Mouse (Mus musculus): ENCODE measurements around the gene Dcst2.

Gene Dcst2

DNA sequence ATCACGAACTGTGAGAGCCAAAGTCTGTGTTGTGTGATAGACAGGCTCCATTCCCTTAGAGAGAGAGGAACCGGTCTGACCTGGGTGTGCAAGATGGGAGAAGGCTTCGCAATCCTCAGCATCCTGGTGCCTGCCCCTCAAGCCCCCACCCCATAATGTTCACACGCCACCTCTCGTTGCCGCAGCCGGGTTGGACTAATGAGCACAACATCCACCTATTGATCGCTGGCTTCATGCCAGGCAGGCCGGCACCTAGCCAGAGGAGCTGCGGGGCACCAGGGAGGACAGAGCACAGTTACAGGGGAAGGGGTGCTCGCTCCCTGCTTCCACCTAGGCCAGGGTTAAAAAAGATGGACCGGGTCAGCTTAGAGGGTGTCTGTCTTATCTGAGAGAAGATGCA is 29.3 kb upstream of the Dcst2 start:
- DNase-seq = no peak

DNA sequence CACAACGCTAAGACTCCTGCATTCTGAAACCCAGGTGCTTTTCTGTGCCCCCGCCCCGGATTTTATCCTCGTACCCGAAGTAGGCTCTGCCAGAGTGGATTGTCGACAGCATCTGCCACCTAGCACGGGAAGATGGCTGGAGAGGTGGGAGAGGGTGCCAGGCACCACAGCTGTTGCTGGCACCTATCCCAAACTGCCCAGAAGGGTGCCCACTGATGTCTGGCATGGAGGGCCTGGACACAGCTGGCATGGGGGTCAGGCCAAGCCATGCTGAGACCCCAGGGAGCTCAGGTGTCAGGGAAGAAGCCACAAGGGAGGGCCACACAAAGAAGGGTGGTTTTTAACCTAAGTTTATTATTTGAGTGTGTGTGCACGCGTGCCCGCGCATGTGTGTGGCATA is 28.7 kb upstream of the Dcst2 start:
- DNase-seq = no peak

DNA sequence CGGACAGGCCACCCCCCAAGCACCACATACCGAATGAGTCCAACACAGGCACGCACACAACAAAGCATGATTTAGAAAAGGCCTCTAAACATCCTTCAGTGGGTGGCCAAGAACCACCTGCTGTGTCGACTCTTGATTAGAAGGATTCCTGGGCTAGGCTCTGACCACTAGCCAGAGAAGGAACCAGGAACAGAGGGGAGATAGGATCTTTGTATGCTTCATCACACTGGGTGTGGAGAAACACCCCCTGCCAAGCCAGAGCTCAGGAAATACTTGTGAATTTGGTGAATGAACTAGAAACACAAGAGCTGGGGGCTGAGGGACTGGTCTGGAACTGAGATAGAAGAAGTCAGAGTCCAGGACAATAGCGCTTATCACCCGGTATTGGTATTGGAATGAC is 25.2 kb upstream of the Dcst2 start:
- no peak for DNase-seq

DNA sequence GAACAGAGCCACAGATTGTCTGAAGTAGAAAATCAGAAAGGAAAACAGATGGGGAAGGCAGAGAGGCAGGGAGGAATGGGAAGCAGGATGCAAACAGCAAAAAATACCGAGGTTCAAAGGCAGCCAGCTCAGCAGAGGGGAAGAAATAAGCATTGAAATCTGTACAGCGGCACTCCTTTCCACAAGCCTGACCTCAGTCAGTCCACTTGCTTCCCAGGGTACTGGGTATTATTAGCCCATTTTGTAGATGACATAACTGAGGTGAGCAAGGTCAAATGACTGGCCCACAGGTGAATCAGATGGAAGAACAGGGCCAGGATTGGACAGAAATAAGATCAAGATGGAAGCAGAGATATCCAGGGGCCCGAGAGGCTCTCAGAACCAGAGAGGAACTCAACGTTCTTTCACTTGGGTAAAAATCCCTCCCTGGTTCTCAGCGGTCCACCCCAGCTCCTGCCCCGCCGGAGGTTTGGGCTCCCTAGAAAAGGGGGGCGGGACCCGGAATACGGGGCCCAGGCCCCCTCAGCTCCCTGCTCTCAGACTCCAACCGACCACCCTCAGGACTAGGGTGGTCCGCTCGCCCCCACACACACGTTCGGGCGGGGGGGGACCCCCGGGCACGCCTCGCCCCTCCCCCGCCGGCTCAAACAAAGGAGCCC is 24.6 kb upstream of the Dcst2 start:
- DNase-seq = no peak

DNA sequence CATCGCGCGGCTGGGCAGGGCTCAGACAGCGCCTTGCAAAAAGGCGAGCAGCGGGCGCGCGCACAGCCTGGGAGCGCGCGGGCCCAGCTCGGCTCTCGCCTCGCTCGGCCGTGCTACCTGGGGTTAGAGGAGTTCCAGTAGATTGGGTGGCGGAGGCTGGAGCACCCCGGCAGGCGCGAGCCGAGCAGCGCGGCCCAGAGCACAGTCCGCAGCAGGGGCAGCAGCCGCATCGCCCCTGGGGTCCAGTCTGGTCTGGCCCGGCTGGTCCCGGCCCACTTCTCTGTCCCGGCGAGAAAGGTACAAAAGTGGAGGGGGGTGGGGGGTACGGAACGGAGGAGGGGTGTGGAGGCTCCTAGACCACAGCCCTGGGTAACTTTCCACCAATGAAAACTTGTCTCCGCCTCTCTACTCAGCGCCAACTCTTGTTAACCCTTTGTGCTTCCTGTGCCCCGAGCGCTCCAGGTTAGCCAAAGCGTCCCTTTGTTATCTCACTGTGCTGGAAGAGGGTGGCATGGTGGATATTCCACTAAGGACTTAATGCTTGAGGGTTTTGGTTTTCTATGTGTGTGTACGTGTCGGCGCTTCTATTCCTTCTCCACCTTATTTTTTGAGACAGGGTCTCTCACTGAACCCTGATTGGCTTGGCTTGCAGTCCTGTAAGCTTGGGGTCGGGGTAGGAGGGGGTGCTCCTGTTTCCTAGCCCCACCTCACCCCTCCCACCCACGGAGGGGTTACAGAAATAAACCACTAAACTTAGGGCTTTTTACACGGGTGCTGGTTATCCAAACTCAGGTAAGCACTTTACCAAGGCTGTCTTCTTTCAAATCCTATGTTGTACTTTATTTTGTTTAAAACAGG is 23.8 kb upstream of the Dcst2 start, which contains the start of gene Efna4:
Gene Efna4 (minus strand): TSS at position 308 of the 858 bp plus-strand sequence.
- DNase-seq = peak; percentile 51 to 59

DNA sequence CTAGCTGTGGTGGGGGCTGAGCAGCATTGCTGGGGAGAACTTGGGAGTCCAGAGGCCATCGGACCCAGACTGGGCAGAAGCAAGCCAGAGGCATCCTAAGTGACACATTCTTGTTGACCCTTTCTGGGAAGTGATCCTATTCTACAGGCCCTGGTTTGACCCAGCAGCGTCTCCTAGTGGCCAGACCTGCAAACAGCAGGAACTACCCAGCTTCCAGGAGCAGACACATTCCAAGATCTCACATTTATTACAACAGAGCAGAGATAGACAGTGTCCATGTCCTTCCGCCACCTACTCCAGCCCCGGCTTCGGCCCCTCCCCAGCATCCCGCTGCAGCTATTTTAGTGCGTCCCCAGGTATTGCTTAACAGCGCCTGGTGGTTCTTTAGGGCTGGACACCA is 22.4 kb upstream of the Dcst2 start:
- peak; percentile 65 to 85 for DNase-seq

DNA sequence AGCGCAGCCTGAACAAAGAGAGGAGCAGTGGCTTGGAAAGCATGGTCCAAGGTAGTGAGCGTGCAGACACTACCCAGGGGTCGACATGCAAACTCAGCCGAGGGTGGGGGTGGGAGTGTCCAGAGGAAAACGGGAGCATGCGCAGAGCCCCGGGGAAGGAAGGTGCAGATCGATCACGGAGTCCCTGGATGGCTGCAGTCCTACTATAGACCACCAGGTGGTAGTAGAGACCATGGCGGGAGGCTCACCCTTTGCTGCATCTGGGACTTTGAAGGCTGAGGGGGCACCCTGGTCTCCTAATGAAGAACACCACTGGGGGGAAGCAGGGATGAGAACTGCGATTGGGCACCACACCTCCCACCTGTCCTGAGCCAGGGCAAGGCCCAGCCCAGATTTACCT is 21.3 kb upstream of the Dcst2 start:
- peak; percentile 56 to 74 for DNase-seq

DNA sequence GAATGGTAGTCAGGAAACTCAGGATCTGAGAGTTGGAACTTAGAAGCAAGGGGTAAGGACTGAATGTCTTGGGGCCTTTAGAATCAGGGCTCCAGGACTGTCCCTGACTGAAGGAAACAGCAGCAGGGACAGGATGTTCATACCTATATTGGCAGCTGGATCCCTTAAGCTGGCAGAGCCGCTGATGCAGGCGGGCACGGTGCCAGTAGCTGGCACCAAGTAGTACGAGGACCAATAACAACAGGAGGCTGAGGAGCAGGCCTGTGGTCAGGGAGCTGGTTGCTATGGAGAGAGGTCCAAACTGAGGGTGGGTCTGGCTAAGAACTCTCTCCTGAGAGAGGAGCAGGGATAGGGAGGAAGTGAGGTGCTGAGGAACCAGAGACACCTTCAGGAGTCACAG is 20.0 kb upstream of the Dcst2 start:
- DNase-seq = no peak

DNA sequence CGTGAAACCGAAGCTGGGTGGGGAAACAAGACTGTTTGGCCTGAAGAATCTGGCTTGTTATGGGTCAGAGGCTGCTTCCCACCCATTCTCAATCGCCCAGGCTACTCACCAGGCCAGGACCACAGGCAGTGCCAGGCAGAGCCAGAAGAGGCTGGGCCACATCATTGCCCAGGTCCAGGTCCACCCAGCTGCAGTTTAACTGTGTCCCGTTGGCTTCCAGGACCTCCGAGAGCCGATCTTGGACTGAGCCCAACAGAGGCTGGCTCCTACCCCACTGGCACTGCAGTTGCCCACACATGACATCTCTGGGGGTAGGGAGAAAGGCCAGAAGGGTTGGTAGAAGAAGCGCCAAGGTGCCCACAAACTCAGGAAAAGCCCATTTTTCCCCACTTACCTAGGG is 18.5 kb upstream of the Dcst2 start:
- DNase-seq = peak; percentile 39 to 45

DNA sequence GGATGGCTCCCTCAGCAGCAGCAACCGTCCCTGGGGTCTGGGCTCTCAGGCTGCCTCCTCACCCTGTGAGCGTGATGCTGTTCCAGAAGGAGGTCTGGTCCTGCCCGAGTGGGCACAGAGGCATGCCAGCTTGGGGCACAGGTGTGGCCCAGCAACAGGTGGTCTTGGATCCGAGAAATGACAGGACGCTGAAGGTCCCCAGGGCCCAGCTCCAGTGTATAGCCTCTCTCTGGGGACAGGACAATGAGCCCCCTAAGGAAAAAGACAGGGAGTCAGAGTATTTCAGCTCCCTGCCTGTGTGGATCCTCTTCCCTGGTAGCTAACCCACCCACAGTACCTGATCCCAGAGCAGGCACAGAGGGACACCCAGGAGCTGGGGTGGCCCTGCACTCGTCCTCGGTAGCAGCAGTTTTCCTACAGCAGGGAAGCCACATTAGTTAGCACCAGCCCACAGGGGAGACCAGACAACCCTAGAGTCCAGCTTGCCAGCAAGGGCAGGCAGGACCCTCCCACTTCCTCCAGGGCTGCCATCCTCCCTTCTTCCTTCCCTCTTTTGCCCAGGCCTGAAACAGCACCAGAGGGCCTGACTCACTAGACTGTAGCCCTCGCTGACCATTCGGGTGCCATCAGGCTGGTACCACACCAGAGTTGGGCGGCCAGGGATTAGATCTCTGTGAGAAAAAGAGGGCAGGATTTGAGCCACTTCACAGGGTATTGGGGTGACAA is 14.8 kb upstream of the Dcst2 start:
- no peak for DNase-seq

DNA sequence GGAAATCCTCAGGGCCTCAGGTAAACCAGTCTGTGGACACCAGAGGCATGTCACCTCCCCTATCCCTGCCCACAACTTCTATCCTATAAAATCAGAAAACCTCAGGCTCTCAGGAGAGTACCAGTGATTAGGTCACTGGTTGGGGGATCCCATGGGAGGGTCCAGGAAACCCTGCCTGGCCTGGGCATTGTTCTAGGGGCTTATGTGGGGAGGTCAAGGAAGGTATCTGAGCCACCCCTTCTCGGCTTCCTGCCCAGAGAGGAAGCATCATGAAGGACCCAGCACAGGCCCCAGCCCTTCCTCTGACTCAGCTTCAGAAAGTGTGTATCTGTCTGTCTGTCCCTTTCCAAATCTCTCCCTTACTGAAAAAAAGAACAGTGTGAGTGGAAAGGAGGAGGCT is 13.9 kb upstream of the Dcst2 start:
- no peak for DNase-seq

DNA sequence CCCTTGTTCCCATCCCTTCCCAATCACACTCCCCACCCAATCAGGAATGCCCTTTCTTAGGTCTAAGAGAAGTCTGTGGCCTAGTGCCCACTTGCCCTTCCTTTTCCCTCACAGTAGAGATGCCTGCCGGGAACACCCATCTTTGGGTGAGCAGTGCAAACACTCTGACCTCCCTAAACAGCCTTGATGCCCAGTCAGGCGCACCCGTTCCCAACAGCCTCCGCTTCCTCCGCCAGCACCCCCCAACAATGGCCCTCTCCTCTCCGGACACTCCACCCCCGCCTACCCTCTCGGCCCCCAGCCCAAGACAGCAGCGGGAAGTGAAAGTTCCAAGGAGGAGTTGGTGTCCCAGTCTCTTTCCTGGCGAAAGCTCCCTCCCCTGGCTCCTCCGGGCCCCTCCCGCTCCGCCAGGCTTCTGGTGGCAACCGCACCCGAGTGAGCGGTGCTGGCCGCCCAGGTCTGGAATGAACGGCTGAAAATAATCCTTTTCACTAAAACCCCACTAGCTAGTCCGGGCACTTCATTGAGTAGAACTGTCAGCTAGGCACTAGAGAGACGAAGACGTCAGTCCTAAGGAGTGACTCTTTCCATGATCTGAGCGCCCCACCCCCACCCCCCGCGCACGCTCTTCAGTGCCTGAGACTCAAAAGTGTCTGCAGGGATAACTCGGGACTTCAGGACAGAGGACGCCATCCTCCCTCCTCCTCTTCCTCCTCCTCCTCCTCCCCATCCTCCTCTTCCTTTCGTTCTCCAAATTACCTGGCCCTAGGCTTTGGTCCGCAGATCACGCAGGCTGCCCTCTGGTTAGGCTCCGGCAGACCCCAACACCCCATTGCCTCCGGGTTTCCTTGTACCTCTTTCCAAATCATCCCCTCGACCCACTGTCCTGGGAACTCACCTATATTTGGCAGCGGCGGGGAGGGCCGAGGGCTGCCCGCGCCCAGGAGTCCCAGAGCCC is 12.6 kb upstream of the Dcst2 start:
- DNase-seq = peak; percentile 48 to 50

DNA sequence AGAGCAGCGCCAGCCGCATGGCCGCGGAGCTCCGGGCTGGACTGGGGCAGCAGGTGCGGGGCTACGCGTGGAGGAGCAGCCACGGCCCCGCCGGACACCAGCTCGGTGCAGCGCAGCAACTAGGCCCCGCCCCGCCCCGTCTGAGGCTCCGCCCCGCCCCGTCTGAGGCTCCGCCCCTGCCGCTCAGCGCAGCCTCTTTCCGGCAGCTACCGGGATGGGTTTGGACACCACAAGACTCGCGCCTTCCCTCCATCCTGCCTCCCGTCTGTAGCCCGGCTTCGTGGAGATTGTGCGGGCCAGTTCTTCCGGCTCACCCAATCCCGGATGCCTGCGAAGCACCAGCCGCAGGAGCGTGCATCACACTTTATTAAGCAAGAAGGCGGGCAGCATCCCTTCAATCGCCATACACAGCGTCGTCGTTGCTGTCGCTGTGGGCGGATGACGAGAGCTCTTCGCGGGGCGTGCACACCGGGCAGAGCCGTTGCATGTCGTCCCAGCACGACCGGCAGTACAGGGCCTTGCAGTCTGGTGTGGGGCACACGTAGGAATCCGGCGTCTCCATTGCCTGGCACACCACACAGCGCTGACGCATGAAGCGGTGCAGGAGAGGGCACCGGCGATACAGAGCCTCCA is 11.8 kb upstream of the Dcst2 start, which contains the start of gene Adam15:
Gene Adam15 (minus strand): TSS at position 128 of the 633 bp plus-strand sequence.
- DNase-seq = peak; percentile 87 to 94

DNA sequence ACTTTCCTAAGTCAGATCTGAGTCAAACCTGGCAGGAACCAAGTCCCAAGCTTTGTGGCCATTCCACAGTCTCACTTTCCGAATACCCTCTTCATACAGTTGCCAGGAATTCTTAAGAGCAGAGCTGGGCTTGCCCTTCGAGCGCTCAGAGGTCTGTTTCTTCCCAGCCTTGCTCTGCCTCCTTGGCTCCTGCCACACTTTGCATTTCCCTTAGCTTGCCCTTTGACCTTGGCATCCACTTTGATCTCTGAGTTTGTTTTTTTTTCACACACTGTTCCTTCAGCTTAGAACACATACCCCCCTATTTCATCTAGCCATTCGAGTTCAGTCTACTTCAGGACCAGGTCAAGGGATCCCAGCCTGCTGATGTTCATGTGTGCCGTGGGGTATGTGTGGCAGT is 10.5 kb upstream of the Dcst2 start:
- peak; percentile 65 to 66 for DNase-seq

DNA sequence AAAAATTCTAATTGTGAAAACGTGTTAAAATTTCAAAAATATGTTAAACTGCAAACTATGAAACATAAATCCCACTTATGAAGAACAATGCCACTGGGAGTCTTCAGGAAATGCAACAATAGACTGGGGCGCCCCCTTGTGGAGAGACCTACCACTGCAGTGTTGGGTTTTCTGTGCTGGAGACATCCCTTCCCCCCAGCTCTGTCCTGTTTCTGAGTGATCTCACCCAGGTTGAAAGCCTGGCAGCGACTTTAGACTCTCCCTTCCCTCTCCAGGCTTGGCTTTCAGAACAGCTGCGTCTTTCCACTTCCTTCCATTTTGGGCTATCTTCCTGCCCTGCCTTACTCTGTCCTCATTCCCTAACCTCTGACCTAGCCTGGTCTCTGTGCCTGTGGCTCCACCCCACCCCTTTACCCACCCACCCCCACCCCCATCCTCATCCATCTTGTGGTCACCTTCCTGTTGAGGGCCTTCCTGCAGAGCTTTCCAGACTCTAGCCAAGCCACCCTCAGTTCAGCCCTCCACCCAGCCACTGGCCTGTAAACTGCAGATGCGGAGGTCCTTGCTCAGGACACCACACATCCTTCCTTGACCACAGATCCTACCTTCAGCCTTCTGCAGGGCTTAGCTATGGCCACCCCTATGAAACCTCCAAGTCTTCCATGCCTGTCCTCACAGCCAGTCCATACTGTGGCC is 6.8 kb upstream of the Dcst2 start:
- peak; percentile 85 to 94 for DNase-seq

DNA sequence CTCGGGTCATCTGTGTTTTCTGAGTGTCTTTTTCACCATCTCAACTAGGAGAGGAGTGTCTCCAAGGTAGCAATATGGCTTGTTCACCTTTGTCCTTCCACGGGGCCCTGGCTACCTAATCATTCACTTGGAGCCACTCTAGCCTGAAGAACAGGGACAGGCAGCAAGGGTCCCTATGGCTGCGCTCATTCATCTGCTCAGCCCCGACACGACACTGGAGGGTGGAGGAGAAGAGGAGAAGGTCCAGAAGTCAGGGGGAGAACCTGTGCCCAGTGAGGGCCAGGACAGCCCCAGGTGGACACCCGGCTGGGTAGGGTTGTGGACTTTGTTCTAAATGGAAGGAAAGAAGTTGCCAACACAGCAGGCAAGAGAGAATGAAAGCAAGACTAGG is 6.3 kb upstream of the Dcst2 start:
- DNase-seq = peak; percentile 65 to 70

DNA sequence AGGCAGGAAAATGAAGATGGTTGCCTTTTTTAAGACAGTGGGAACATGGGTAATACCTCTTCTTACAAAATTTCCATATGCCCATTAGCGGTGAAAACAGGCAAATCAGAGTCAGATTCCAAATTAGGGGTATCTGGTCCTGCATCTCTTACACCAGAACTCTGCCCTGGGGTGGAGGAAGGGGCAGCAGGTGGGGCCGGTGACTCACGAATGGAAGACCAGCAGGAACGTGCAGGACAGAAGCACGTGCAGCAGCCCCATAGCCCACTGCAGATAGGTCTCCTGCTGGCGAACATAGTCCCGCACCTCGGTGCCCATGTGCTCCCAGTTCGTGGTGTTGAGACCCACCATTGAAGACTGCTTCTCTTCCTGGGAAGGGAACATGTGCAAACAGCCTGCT is 5.7 kb upstream of the Dcst2 start:
- DNase-seq = no peak

DNA sequence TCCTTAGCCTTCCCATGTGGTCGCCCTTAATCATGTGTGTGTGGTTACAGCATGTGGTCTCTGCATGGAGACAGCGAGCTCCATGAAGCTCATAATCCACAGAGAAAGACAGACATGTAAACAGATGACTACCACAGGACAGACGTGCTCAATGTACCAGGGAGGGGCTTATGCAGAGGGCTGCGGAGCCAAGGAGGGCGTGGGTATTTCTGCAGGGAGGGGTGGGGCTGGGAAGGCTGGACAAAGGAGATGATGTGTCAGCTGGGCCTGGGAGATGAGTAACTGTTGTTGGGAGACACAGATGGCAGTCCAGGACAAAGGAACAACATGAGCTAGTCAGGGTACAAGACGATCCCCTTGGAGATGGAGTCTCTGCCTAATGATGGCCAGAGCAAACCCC is 2.1 kb upstream of the Dcst2 start:
- no peak for DNase-seq

DNA sequence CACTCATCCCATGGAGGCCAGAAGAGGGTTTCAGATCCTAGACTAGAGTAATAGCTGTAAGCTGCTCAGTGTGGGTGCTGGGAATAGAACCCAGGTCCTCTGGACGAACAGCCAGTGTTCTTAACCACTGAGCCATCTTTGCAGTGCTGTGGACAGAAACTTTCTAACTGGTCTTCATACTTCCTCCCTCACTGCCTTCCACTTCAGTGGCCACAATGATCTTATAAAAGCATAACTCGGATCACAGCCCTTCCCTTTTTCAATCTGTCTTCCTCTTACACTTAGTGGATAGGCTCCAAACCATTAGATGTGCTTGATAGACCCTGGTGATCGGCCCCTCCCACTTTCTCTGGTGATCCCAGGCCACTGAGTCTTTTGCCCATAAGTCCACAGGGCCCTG is 1.5 kb upstream of the Dcst2 start:
- no peak for DNase-seq

DNA sequence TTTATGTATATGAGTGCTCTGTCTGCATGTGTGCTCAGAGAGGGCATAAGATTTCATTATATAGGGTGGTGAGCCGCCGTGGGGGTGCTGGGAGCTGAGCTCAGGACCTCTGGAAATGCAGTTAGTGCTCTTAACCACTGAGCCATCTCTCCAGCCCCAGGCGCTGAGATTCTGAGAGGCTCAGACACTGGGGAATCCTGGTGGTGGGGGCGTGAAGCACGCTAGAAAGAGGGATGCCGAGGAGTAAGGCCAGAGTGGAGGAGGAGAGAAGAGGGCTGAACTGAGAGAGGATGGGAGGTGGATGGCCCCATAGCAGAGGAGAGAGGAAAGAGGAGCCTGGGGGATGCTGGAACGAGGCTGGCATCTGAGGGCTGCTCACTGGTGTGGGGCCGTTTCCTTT is 2.9 kb downstream of the Dcst2 start:
- no peak for DNase-seq

DNA sequence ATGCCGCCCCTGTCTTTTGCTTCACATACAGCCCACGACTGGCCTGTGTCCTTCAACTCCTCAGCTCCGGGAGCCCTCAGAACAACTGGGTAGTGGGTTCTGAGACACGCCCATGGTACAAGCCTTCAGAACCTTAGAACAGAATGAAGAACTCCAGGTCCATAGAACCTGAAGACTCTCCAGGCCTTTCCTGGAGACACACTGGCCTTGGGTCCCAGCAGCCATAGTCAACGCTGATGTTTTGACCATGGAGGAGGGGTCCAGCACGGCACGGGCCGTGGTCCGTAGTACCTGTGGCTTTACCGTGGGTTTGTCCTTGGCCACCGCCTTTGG is 3.3 kb downstream of the Dcst2 start, which contains the start of gene Dcst1:
Gene Dcst1 (minus strand): TSS at position 101 of the 333 bp plus-strand sequence.
- no peak for DNase-seq
